Mouse (Mus musculus): Measurements from ENCODE around the gene Taf4.

DNA sequence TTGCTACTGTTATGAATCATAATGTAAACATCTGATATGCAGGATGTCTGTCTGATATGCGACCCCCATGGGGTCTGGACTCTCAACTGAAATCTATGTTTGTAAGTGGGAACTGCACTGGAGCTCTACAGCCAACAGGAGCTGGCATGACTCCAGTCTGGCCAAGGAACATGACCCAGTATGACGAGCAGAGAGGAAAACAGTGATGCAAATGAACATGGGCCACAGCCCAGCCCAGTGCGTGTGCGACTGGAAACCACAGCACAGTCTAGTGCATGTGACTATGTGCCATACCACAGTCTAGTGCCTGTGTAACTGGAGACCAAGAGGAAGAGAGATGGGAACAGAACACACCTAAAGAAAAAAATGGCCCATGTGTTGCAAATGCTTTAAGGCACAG, 56.4 kb downstream of the Taf4 start:
- TF ChIP-seq CTCF (IDR thresholded peaks at IDR 0.05; ENCODE audit: control insufficient read depth, insufficient read depth, low read length): no peak; the same call in 1 of the 2 replicates
- no peak for TF ChIP-seq POLR2A (IDR thresholded peaks at IDR 0.05; ENCODE audit: borderline replicate concordance, control insufficient read depth, low read depth, low read length)

All from bone marrow, adult 2 months (tissue).